Mouse (Mus musculus) intestine, embryonic 15.5 days (tissue): ENCODE data around the gene Adamts8. TPM values are rescaled to one million over a fixed set of nuclear protein-coding genes. Genes with fewer than 3 reads are reported as not detected.

Experiments
- ATAC-seq: fragments of 200-750 bp; cut with Nextera tagmentation; 2 replicates; pipeline ENCODE4 v1.8.0; 2017; ENCODE audit warnings: moderate TSS enrichment, moderate library complexity
- H3K27ac ChIP-seq: fragments of 300-500 bp; sonication (generic); 2 replicates; pipeline ENCODE4 v1.5.1; 2015; ENCODE audit warnings: mild to moderate bottlenecking, inconsistent platforms
- H3K27me3 ChIP-seq: fragments of 300-500 bp; sonication (generic); replicated peaks from 2 replicates; pipeline ENCODE4 v1.6.1; 2015; ENCODE audit warnings: inconsistent platforms
- H3K36me3 ChIP-seq: fragments of 300-500 bp; sonication (generic); 2 replicates; pipeline ENCODE4 v1.6.1; 2015; ENCODE audit warnings: inconsistent platforms
- H3K4me1 ChIP-seq: fragments of 300-500 bp; sonication (generic); replicated peaks from 2 replicates; pipeline ENCODE4 v1.6.1; 2015; ENCODE audit warnings: inconsistent platforms
- H3K4me2 ChIP-seq: fragments of 300-500 bp; sonication (generic); replicated peaks from 2 replicates; pipeline ENCODE4 v1.6.1; 2015; ENCODE audit warnings: mild to moderate bottlenecking, inconsistent platforms
- H3K4me3 ChIP-seq: fragments of 300-500 bp; sonication (generic); replicated peaks from 2 replicates; pipeline ENCODE4 v1.5.1; 2015; ENCODE audit warnings: inconsistent platforms
- H3K9ac ChIP-seq: fragments of 300-500 bp; sonication (generic); 2 replicates; pipeline ENCODE4 v1.6.1; 2015; ENCODE audit warnings: inconsistent platforms
- H3K9me3 ChIP-seq: fragments of 300-500 bp; sonication (generic); 2 replicates; pipeline ENCODE4 v1.6.1; 2016; ENCODE audit warnings: inconsistent platforms
- WGBS: fragments of 180-500 bp; shearing (Covaris S2); methylation state at CpG from one replicate; pipeline ENCODE4 v1.1.7; 2015; 5-methylcytosine and 5-hydroxymethylcytosine counted together
- polyA plus RNA-seq: library from polyadenylated mRNA; unstranded; fragments of >200 nt; fragmentation: Nextera tagmentation; extraction: Ambion mirVana; gene quantifications from 2 replicates; pipeline ENCODE4 v1.2.1, GENCODE M21; 2015

The Adamts8 gene
- 13.5 and 14.0 TPM in 2 replicates for polyA plus RNA-seq

GRCm38 (mm10) chr9:30942512-30943313 is at the start of gene Adamts8:
Adamts8 (plus strand) TSS chr9:30942562.
- under 1% methylated on average over 88 of the region's 96 CpGs for WGBS
- peak within 1 kb of the TSS; percentile 44 for H3K27ac ChIP-seq

GRCm38 (mm10) chr9:30895618-30896017 is 46.7 kb upstream of the Adamts8 start:
- no peak overlapping the region for H3K4me2 ChIP-seq
- H3K27me3 ChIP-seq, result no peaks in the 10 kb centered on the region
- no peaks in the 10 kb centered on the region for H3K9me3 ChIP-seq
- H3K36me3 ChIP-seq, result no peaks in the 10 kb centered on the region
- no peak overlapping the region for H3K27ac ChIP-seq
- H3K9ac ChIP-seq, result no peak overlapping the region
- no peak overlapping the region for H3K4me3 ChIP-seq
- WGBS, result 87% methylated on average over 3 of the region's 3 CpGs
- ATAC-seq, result no peak
- no peaks in the 10 kb centered on the region for H3K4me1 ChIP-seq

More at GRCm38 (mm10) chr9:30942512-30943313, at the start of gene Adamts8:
- Histone ChIP-seq H3K4me2 (peak within 1 kb of the TSS; percentile 98), H3K27me3 (peaks cover 41% of the 10 kb centered on the region), H3K9me3 (no peaks in the 10 kb centered on the region), H3K4me1 (peaks cover 19% of the 10 kb centered on the region; the same call in 1 of the 2 replicates), H3K36me3 (no peaks in the 10 kb centered on the region), H3K9ac (peak within 1 kb of the TSS; percentile 62), H3K4me3 (peak within 1 kb of the TSS; percentile 61)
- peak; percentile 84 for ATAC-seq

GRCm38 (mm10) chr9:30896752-30897151 is 45.6 kb upstream of the Adamts8 start:
- Histone ChIP-seq H3K9me3 (no peaks in the 10 kb centered on the region), H3K4me2 (no peak overlapping the region), H3K4me3 (no peak overlapping the region), H3K4me1 (no peaks in the 10 kb centered on the region), H3K36me3 (no peaks in the 10 kb centered on the region), H3K27ac (no peak overlapping the region), H3K9ac (no peak overlapping the region), H3K27me3 (no peaks in the 10 kb centered on the region)
- ATAC-seq, result peak; percentile 72
- 67% methylated on average over 5 of the region's 5 CpGs for WGBS

- Histone ChIP-seq H3K9ac (no peak overlapping the region), H3K36me3 (no peaks in the 10 kb centered on the region), H3K4me3 (no peak overlapping the region), H3K4me2 (no peak overlapping the region), H3K27ac (no peak overlapping the region), H3K9me3 (no peaks in the 10 kb centered on the region), H3K27me3 (no peaks in the 10 kb centered on the region), H3K4me1 (no peaks in the 10 kb centered on the region)
- no peak for ATAC-seq
- 76% methylated on average over 2 of the region's 2 CpGs for whole genome bisulfite sequencing
These were observed 45.2 kb upstream of the Adamts8 start for GRCm38 (mm10) chr9:30897169-30897568.

GRCm38 (mm10) chr9:30902152-30902551 is 40.2 kb upstream of the Adamts8 start:
- WGBS, result 95% methylated on average over 19 of the region's 19 CpGs
- Histone ChIP-seq H3K36me3 (0 out of 2 replicates have a peak, but pooled peaks cover 2% of the 10 kb centered on the region), H3K27me3 (no peaks in the 10 kb centered on the region), H3K9ac (no peak overlapping the region), H3K4me2 (no peak overlapping the region), H3K27ac (no peak overlapping the region), H3K4me3 (no peak overlapping the region), H3K9me3 (no peaks in the 10 kb centered on the region), H3K4me1 (no peaks in the 10 kb centered on the region)
- ATAC-seq, result no peak

GRCm38 (mm10) chr9:30902641-30903040 is 39.7 kb upstream of the Adamts8 start:
- H3K27me3 ChIP-seq, result no peaks in the 10 kb centered on the region
- no peak overlapping the region for H3K4me3 ChIP-seq
- H3K4me1 ChIP-seq, result no peaks in the 10 kb centered on the region
- 94% methylated on average over 7 of the region's 7 CpGs for WGBS
- no peak for ATAC-seq
- no peak overlapping the region for H3K9ac ChIP-seq
- H3K27ac ChIP-seq, result no peak overlapping the region
- H3K9me3 ChIP-seq, result no peaks in the 10 kb centered on the region
- no peak overlapping the region for H3K4me2 ChIP-seq
- 0 out of 2 replicates have a peak, but pooled peaks cover 2% of the 10 kb centered on the region for H3K36me3 ChIP-seq

GRCm38 (mm10) chr9:30903266-30903665 is 39.1 kb upstream of the Adamts8 start:
- no peaks in the 10 kb centered on the region for H3K27me3 ChIP-seq
- ATAC-seq, result no peak
- H3K4me1 ChIP-seq, result no peaks in the 10 kb centered on the region
- H3K4me3 ChIP-seq, result no peak overlapping the region
- no peak overlapping the region for H3K4me2 ChIP-seq
- H3K9me3 ChIP-seq, result no peaks in the 10 kb centered on the region
- H3K9ac ChIP-seq, result no peak overlapping the region
- 0 out of 2 replicates have a peak, but pooled peaks cover 2% of the 10 kb centered on the region for H3K36me3 ChIP-seq
- 93% methylated on average over 5 of the region's 5 CpGs for WGBS
- H3K27ac ChIP-seq, result no peak overlapping the region

- Histone ChIP-seq H3K27me3 (no peaks in the 10 kb centered on the region), H3K27ac (no peak overlapping the region), H3K36me3 (0 out of 2 replicates have a peak, but pooled peaks cover 2% of the 10 kb centered on the region), H3K4me3 (no peak overlapping the region), H3K4me2 (no peak overlapping the region), H3K9ac (no peak overlapping the region), H3K9me3 (no peaks in the 10 kb centered on the region), H3K4me1 (no peaks in the 10 kb centered on the region)
- whole genome bisulfite sequencing, result 87% methylated on average over 10 of the region's 10 CpGs
- ATAC-seq, result no peak
These were observed 36.5 kb upstream of the Adamts8 start for GRCm38 (mm10) chr9:30905861-30906260.

- H3K27ac ChIP-seq, result no peak overlapping the region
- 87% methylated on average over 4 of the region's 4 CpGs for WGBS
- no peak for ATAC-seq
These were observed 35.9 kb upstream of the Adamts8 start for GRCm38 (mm10) chr9:30906426-30906825.

DNA sequence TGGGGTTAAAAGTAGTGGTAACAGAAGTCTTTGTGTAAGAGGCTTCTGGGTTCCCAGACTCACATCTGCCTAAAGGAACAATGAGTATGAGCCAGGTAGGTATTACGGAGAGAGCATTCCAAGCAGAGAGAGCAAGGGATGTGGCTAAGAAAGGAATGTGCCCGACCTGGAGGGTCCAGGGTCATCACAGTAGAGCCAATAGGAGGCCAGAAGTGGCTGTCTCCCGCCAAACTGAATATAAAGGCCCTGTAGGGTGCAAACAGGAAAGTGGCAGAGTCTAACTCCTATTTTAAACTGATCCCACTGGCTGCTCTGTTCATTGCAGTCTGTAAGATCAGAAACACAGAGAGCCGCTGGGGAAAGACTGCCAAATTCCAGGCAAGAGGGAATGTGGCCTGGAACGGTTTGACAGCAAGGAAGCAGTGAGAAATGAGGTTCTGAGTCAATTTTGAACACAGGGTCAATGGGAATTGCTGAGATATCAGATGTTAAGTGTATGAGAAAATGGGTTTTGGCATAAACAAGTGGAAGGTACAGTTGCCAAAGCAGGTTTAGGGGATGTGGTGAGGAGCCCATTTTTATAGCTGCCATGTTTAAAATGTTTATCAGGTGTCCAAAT is 34.6 kb upstream of the Adamts8 start:
- H3K36me3 ChIP-seq, result 0 out of 2 replicates have a peak, but pooled peaks cover 2% of the 10 kb centered on the region
- 54% methylated on average over 5 of the region's 5 CpGs for WGBS
- ATAC-seq, result no peak

More at GRCm38 (mm10) chr9:30906426-30906825, 35.9 kb upstream of the Adamts8 start:
- Histone ChIP-seq H3K9ac (no peak overlapping the region), H3K4me3 (no peak overlapping the region), H3K4me1 (no peaks in the 10 kb centered on the region), H3K4me2 (no peak overlapping the region), H3K9me3 (no peaks in the 10 kb centered on the region), H3K36me3 (0 out of 2 replicates have a peak, but pooled peaks cover 2% of the 10 kb centered on the region), H3K27me3 (no peaks in the 10 kb centered on the region)

DNA sequence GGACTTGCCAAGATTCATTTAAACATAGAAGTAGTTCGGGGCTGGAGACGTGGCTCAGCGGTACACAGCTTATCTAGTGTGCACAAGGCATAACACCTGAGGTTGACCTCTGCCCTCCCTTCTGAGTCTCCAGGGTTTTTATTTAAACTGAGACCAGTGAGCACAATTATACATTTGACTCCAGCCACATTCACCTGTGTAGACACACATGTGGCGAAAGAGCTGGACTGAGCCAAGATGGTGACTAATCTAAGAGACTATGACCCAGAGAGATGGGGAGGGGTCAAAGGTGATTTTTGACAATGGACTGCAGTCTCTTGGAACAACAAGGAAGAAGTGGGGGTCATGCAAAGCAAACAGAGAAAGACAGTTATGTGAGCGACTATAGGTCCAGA is 34.1 kb upstream of the Adamts8 start:
- Histone ChIP-seq H3K27me3 (no peaks in the 10 kb centered on the region), H3K4me2 (no peak overlapping the region), H3K36me3 (0 out of 2 replicates have a peak, but pooled peaks cover 2% of the 10 kb centered on the region), H3K27ac (no peak overlapping the region), H3K4me3 (no peak overlapping the region), H3K4me1 (no peaks in the 10 kb centered on the region), H3K9ac (no peak overlapping the region), H3K9me3 (no peaks in the 10 kb centered on the region)
- no peak for ATAC-seq
- 61% methylated on average over 5 of the region's 5 CpGs for WGBS

More for the DNA sequence above, 34.6 kb upstream of the Adamts8 start:
- no peak overlapping the region for H3K4me3 ChIP-seq
- no peak overlapping the region for H3K27ac ChIP-seq
- no peaks in the 10 kb centered on the region for H3K27me3 ChIP-seq
- no peak overlapping the region for H3K9ac ChIP-seq
- H3K4me1 ChIP-seq, result no peaks in the 10 kb centered on the region
- H3K9me3 ChIP-seq, result no peaks in the 10 kb centered on the region
- H3K4me2 ChIP-seq, result no peak overlapping the region

- ATAC-seq, result no peak
- Histone ChIP-seq H3K9ac (no peak overlapping the region), H3K4me2 (no peak overlapping the region), H3K9me3 (no peaks in the 10 kb centered on the region), H3K36me3 (0 out of 2 replicates have a peak, but pooled peaks cover 2% of the 10 kb centered on the region), H3K4me3 (no peak overlapping the region), H3K27me3 (no peaks in the 10 kb centered on the region), H3K27ac (no peak overlapping the region), H3K4me1 (no peaks in the 10 kb centered on the region)
- 81% methylated on average over 5 of the region's 5 CpGs for WGBS
These were observed 33.4 kb upstream of the Adamts8 start for GRCm38 (mm10) chr9:30908973-30909372.
